Mouse (Mus musculus) spleen, adult 2 months (tissue): ENCODE data around the gene Atp5j2. TPM values are rescaled to one million over a fixed set of nuclear protein-coding genes. Genes with fewer than 3 reads are reported as not detected.

Source experiments
- DNase-seq, 2 experiments: peaks; one replicate each; pipeline versions ENCODE4 v3.0.0 to v3.0.0-alpha.2; 2012 to 2021; ENCODE audit warnings: low spot score in 2 of 2, low read depth in 1 of 2
- H3K27ac ChIP-seq: fragments of 200-500 bp; 2 replicates; pipeline ENCODE4 v1.5.1; 2012; ENCODE audit warnings: low read length, inconsistent platforms; ENCODE audit not compliant: insufficient read depth
- H3K27me3 ChIP-seq: fragments of 200-500 bp; 2 replicates; pipeline ENCODE4 v1.6.1; 2012; ENCODE audit warnings: mild to moderate bottlenecking, moderate library complexity, low read length, inconsistent platforms; ENCODE audit not compliant: control insufficient read depth, insufficient read depth
- H3K36me3 ChIP-seq: fragments of 200-500 bp; 2 replicates; pipeline ENCODE4 v1.6.1; 2012; ENCODE audit warnings: mild to moderate bottlenecking, low read length, inconsistent platforms; ENCODE audit not compliant: control insufficient read depth, insufficient read depth
- H3K4me1 ChIP-seq: fragments of 200-500 bp; 2 replicates; pipeline ENCODE4 v1.6.1; 2011; ENCODE audit warnings: inconsistent platforms; ENCODE audit not compliant: control insufficient read depth, insufficient read depth, insufficient read length
- H3K4me3 ChIP-seq: fragments of 200-500 bp; 2 replicates; pipeline ENCODE4 v1.5.1; 2011; ENCODE audit warnings: mild to moderate bottlenecking, inconsistent platforms; ENCODE audit not compliant: insufficient read depth, insufficient read length; ENCODE audit errors: extremely low read depth
- CTCF ChIP-seq: fragments of 200-500 bp; IDR thresholded peaks from 2 replicates; pipeline ENCODE4 v1.5.1; 2011; ENCODE audit warnings: mild to moderate bottlenecking, inconsistent platforms; ENCODE audit not compliant: insufficient read depth, insufficient read length, insufficient replicate concordance; ENCODE audit errors: extremely low read depth
- POLR2A ChIP-seq: fragments of 200-500 bp; IDR thresholded peaks from 2 replicates; pipeline ENCODE4 v1.6.1; 2011; ENCODE audit warnings: low read depth, low read length, inconsistent platforms
- WGBS: fragments of 180-500 bp; shearing (Covaris S2); methylation state at CpG from one replicate; pipeline ENCODE4 v1.1.7; 2018; 5-methylcytosine and 5-hydroxymethylcytosine counted together
- polyA plus RNA-seq: library from polyadenylated mRNA; depleted of rRNA; stranded (reverse); fragments of >200 nt; gene quantifications from 2 replicates; pipeline ENCODE4 v1.2.3, GENCODE M21; 2012

Gene Atp5j2
- polyA plus RNA-seq, 1 experiment: 49.7 TPM

GRCm38 (mm10) chr5:145223395-145223794 lies 31.5 kb upstream of the Atp5j2 start:
- no peak for DNase-seq
- TF ChIP-seq POLR2A: no peak
- no peak for TF ChIP-seq CTCF
- no peaks in the 10 kb centered on the region for H3K4me1 ChIP-seq
- H3K4me3 ChIP-seq: no peak overlapping the region
- H3K36me3 ChIP-seq: peaks cover 20% of the 10 kb centered on the region
- 84% methylated on average over 12 of the region's 12 CpGs for WGBS
- H3K27ac ChIP-seq: no peak overlapping the region
- no peaks in the 10 kb centered on the region for H3K27me3 ChIP-seq

- H3K4me1 ChIP-seq: no peaks in the 10 kb centered on the region
- WGBS: 91% methylated on average over 5 of the region's 5 CpGs
- peaks cover 23% of the 10 kb centered on the region for H3K36me3 ChIP-seq
- no peak overlapping the region for H3K27ac ChIP-seq
- no peaks in the 10 kb centered on the region for H3K27me3 ChIP-seq
- DNase-seq: no peak
- TF ChIP-seq CTCF (no peak), POLR2A (no peak)
- no peak overlapping the region for H3K4me3 ChIP-seq
These were observed 31.0 kb upstream of the Atp5j2 start for GRCm38 (mm10) chr5:145222840-145223239.

- no peaks in the 10 kb centered on the region for H3K27me3 ChIP-seq
- peaks cover 23% of the 10 kb centered on the region for H3K36me3 ChIP-seq
- DNase-seq: no peak
- TF ChIP-seq POLR2A: no peak
- TF ChIP-seq CTCF: no peak
- WGBS: 96% methylated on average over 8 of the region's 8 CpGs
- H3K27ac ChIP-seq: no peak overlapping the region
- H3K4me3 ChIP-seq: no peak overlapping the region
- no peaks in the 10 kb centered on the region for H3K4me1 ChIP-seq
These were observed 28.1 kb upstream of the Atp5j2 start for GRCm38 (mm10) chr5:145219981-145220380.

- no peak overlapping the region for H3K4me3 ChIP-seq
- H3K27me3 ChIP-seq: no peaks in the 10 kb centered on the region
- H3K27ac ChIP-seq: no peak overlapping the region
These were observed 26.8 kb upstream of the Atp5j2 start for GRCm38 (mm10) chr5:145218671-145219070.

GRCm38 (mm10) chr5:145218206-145218605 lies 26.3 kb upstream of the Atp5j2 start:
- Histone ChIP-seq H3K27me3 (no peaks in the 10 kb centered on the region), H3K27ac (no peak overlapping the region), H3K36me3 (peaks cover 23% of the 10 kb centered on the region), H3K4me3 (no peak overlapping the region), H3K4me1 (no peaks in the 10 kb centered on the region)
- no peak for TF ChIP-seq CTCF
- no peak for TF ChIP-seq POLR2A
- WGBS: 96% methylated on average over 21 of the region's 21 CpGs
- DNase-seq: no peak

More at GRCm38 (mm10) chr5:145218671-145219070, 26.8 kb upstream of the Atp5j2 start:
- Histone ChIP-seq H3K4me1 (no peaks in the 10 kb centered on the region), H3K36me3 (peaks cover 23% of the 10 kb centered on the region)
- no peak for DNase-seq
- WGBS: 93% methylated on average over 20 of the region's 20 CpGs
- TF ChIP-seq CTCF: no peak
- no peak for TF ChIP-seq POLR2A

DNA sequence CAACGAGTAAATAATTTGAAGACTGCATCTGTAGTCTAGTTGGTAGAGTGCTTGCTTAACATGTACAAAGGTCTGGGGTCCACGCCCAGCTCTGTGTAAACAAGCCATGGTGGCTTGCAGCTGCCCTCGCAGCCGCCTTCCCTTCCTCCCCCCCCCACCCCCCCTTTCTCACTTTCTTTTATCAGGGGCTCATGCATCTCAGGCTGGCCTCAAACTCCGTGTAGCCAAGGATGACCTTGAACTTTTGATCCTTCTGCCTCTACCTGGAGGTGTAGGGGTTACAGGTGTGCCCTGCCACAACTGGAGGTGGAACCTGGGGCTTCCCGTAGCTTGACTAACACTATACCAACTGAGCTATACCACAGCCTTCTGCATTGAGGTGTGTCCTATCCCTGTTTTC lies 25.9 kb upstream of the Atp5j2 start:
- Histone ChIP-seq H3K4me3 (no peak overlapping the region), H3K4me1 (no peaks in the 10 kb centered on the region), H3K27me3 (no peaks in the 10 kb centered on the region), H3K36me3 (peaks cover 25% of the 10 kb centered on the region), H3K27ac (no peak overlapping the region)
- no peak for DNase-seq
- WGBS: 84% methylated on average over 6 of the region's 6 CpGs
- TF ChIP-seq CTCF: no peak
- TF ChIP-seq POLR2A: no peak

DNA sequence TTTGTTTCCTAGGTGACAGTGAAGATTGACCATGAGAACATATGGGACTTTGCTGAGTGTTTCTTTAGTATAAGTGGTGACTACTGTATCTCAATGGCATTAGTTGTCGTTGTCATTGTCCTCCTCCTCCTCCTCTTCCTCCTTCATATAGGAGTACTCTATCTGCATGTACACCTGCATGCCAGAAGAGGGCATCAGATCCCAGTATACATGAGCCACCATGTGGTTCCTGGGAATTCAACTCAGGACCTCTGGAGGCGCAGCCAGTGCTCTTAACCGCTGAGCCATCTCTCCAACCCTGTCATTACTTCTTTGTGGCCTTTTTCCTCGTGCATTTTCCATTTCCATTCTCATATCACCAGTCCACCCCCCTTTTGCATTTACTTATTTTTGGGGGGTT lies 22.8 kb upstream of the Atp5j2 start:
- Histone ChIP-seq H3K27ac (no peak overlapping the region), H3K4me1 (no peaks in the 10 kb centered on the region), H3K36me3 (peaks cover 13% of the 10 kb centered on the region), H3K27me3 (no peaks in the 10 kb centered on the region), H3K4me3 (no peak overlapping the region)
- no peak for TF ChIP-seq CTCF
- no peak for TF ChIP-seq POLR2A
- WGBS: 82% methylated on average over 4 of the region's 4 CpGs
- no peak for DNase-seq
